22 mouse cellular contexts compared by ENCODE assay signal in the genomic region with DNA sequence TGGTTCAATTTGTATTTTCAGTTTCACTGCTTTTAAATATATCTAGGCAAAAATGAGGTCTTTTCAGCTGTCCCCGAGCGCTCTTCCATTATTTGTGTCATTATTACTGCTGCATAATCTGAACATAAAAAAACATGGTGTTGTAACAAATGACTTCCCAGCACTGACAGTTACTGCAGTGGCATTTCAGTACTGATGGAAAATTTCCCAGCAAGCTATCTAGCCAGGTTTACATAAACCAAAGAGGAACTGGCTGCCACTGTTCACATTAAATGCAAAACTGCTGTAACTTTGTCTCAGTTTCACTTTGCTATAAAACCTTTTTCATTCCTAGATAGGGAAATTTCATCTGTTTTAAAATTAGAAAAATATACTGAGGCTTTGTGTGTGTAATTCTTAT.
A peak's percentile ranks its signal among the peaks of the same experiment; 100 is the strongest.
DNase-seq lines count a peak whose midpoint lies in the region; ATAC-seq and TF ChIP-seq lines count a peak whose summit lies in the region.
"Had no signal": no experiment of that assay in that cellular context is flagged by ENCODE, and none has a peak within 500 bp of the region (broad histone marks: within the 10 kb centered on the region; RNA-seq: fewer than 3 reads in every experiment).

No protein-coding gene starts in this region.

- H3K27ac ChIP-seq in kidney, adult 2 months (ENCODE audit: insufficient read depth, low read depth, low read length) = no peak overlapping the region
- H3K27ac ChIP-seq in kidney, embryonic 15.5 days = no peak overlapping the region
- no peak overlapping the region for H3K27ac ChIP-seq in neural tube, embryonic 12.5 days
- H3K27ac ChIP-seq in forebrain, embryonic 11.5 days (ENCODE audit: low read depth, low read length) = no peak overlapping the region
- H3K27ac ChIP-seq: heart, embryonic 10.5 days; hindbrain, embryonic 14.5 days; intestine, embryonic 15.5 days; midbrain, embryonic 13.5 days had no signal

- ATAC-seq in kidney, embryonic 15.5 days (replicated peaks; ENCODE audit: low FRiP score) = no peak
- 0 out of 2 replicates have a peak, but pooled peaks have one; percentile 35 for ATAC-seq in neural tube, embryonic 12.5 days (ENCODE audit: low FRiP score, low read depth)
- ATAC-seq in forebrain, embryonic 11.5 days (replicated peaks; ENCODE audit: low FRiP score) = no peak
- ATAC-seq: intestine, embryonic 15.5 days had no signal

- 59% methylated on average over 2 of the region's 2 CpGs for WGBS in kidney, adult 2 months
- 74% methylated on average over 2 of the region's 2 CpGs for WGBS in kidney, embryonic 15.5 days
- WGBS in neural tube, embryonic 12.5 days = 67% methylated on average over 2 of the region's 2 CpGs
- 83% methylated on average over 2 of the region's 2 CpGs for WGBS in forebrain, embryonic 11.5 days

- no peaks in the 10 kb centered on the region for H3K4me1 ChIP-seq in kidney, adult 2 months (ENCODE audit: control insufficient read depth, insufficient read depth, low read length)
- H3K4me1 ChIP-seq in kidney, embryonic 15.5 days = 0 out of 2 replicates have a peak, but pooled peaks cover 3% of the 10 kb centered on the region
- peaks cover 4% of the 10 kb centered on the region; the same call in 1 of the 2 replicates for H3K4me1 ChIP-seq in neural tube, embryonic 12.5 days
- 0 out of 2 replicates have a peak, but pooled peaks cover 1% of the 10 kb centered on the region for H3K4me1 ChIP-seq in forebrain, embryonic 11.5 days (replicated peaks; ENCODE audit: control insufficient read depth, insufficient read depth, low read length)
- H3K4me1 ChIP-seq: heart, embryonic 10.5 days; intestine, embryonic 15.5 days had no signal

- no peaks in the 10 kb centered on the region for H3K9me3 ChIP-seq in kidney, embryonic 15.5 days (replicated peaks)
- no peaks in the 10 kb centered on the region for H3K9me3 ChIP-seq in neural tube, embryonic 12.5 days
- no peaks in the 10 kb centered on the region for H3K9me3 ChIP-seq in forebrain, embryonic 11.5 days (ENCODE audit: control insufficient read depth, low read length)
- H3K9me3 ChIP-seq: heart, embryonic 10.5 days; intestine, embryonic 15.5 days; midbrain, embryonic 13.5 days had no signal

- H3K4me2 ChIP-seq in kidney, embryonic 15.5 days = no peak overlapping the region
- H3K4me2 ChIP-seq in neural tube, embryonic 12.5 days (replicated peaks) = no peak overlapping the region
- no peak overlapping the region for H3K4me2 ChIP-seq in forebrain, embryonic 11.5 days (ENCODE audit: low read depth, low read length, severe bottlenecking)
- H3K4me2 ChIP-seq: hindbrain, embryonic 14.5 days; intestine, embryonic 15.5 days; liver, embryonic 11.5 days; midbrain, embryonic 13.5 days had no signal

- H3K36me3 ChIP-seq in kidney, adult 2 months (ENCODE audit: control insufficient read depth, insufficient read depth, low read length) = no peaks in the 10 kb centered on the region
- H3K36me3 ChIP-seq in kidney, embryonic 15.5 days = no peaks in the 10 kb centered on the region; the same call in 1 of the 2 replicates
- no peaks in the 10 kb centered on the region for H3K36me3 ChIP-seq in neural tube, embryonic 12.5 days
- no peaks in the 10 kb centered on the region for H3K36me3 ChIP-seq in forebrain, embryonic 11.5 days (ENCODE audit: control insufficient read depth, insufficient read depth, low read length)
- H3K36me3 ChIP-seq: intestine, embryonic 15.5 days had no signal

- TF ChIP-seq CTCF in kidney, adult 2 months (conservative IDR thresholded peaks at IDR 0.05; ENCODE audit: insufficient read depth, insufficient read length, low read depth, low read length) = no peak

- no peak overlapping the region for H3K4me3 ChIP-seq in kidney, adult 2 months (ENCODE audit: insufficient read depth, low read depth, low read length)
- H3K4me3 ChIP-seq in kidney, embryonic 15.5 days (replicated peaks) = no peak overlapping the region
- H3K4me3 ChIP-seq in neural tube, embryonic 12.5 days = no peak overlapping the region
- H3K4me3 ChIP-seq in forebrain, embryonic 11.5 days (ENCODE audit: low read depth, low read length) = no peak overlapping the region
- H3K4me3 ChIP-seq: heart, embryonic 10.5 days; intestine, embryonic 15.5 days; midbrain, embryonic 13.5 days; myocyte had no signal

- TF ChIP-seq POLR2A in kidney, adult 2 months (IDR thresholded peaks at IDR 0.05; ENCODE audit: low read depth, low read length) = no peak

- peak; percentile 7 for DNase-seq in kidney, adult 2 months
- DNase-seq in neural tube, embryonic 10.5 days (ENCODE audit: extremely low spot score, low spot score) = no peak
- DNase-seq in forelimb bud, embryonic 11.5 days (ENCODE audit: low read depth, low spot score) = peak; percentile 7
- no peak for DNase-seq in forebrain, embryonic 11.5 days (ENCODE audit: low spot score)
- DNase-seq in MN1 (ENCODE audit: low spot score) = no peak
- DNase-seq in adrenal gland, adult 18-20 months (ENCODE audit: low spot score in 2 of 2) = no peak
- DNase-seq: adrenal gland, adult 2 months; cerebellum, adult 18-20 months; gastrocnemius, postnatal 14 days; heart, postnatal 10 days; kidney, postnatal 25 days; lung, postnatal 36 days; right cerebral cortex, adult 18-20 months; thymus, adult 18-20 months had no signal

- H3K27me3 ChIP-seq in kidney, adult 2 months (replicated peaks; ENCODE audit: control insufficient read depth, insufficient read depth, low read length) = no peaks in the 10 kb centered on the region
- H3K27me3 ChIP-seq in kidney, embryonic 15.5 days = no peaks in the 10 kb centered on the region
- peaks cover 6% of the 10 kb centered on the region; the same call in 1 of the 2 replicates for H3K27me3 ChIP-seq in neural tube, embryonic 12.5 days (replicated peaks)
- no peaks in the 10 kb centered on the region for H3K27me3 ChIP-seq in forebrain, embryonic 11.5 days (ENCODE audit: control insufficient read depth, insufficient read depth, low read length)
- H3K27me3 ChIP-seq: intestine, embryonic 15.5 days; midbrain, embryonic 13.5 days had no signal

- H3K9ac ChIP-seq in kidney, embryonic 15.5 days = no peak overlapping the region
- H3K9ac ChIP-seq in neural tube, embryonic 12.5 days = no peak overlapping the region
- H3K9ac ChIP-seq in forebrain, embryonic 11.5 days (ENCODE audit: low read length) = no peak overlapping the region
- H3K9ac ChIP-seq: hindbrain, embryonic 14.5 days; intestine, embryonic 15.5 days; midbrain, embryonic 13.5 days had no signal

Comparison
In these comparisons a context has a peak if more than half of its experiments do, and no peak if none do; other contexts are left out.
1. DNase-seq: peak in kidney, adult 2 months (single experiment) and forelimb bud, embryonic 11.5 days (single experiment); none in neural tube, embryonic 10.5 days (single experiment), forebrain, embryonic 11.5 days (single experiment), MN1 (single experiment) and adrenal gland, adult 18-20 months (0 of 2).